Mouse (Mus musculus): ENCODE data around the gene Myl6. TPM values are rescaled to one million over a fixed set of nuclear protein-coding genes. Genes with fewer than 3 reads are reported as not detected.
"Not testable (repeated sequence)": the region's sequence is repeated elsewhere in the genome, so short reads cannot be mapped to it uniquely, and the experiment has no call there.

The Myl6 gene
- polyA plus RNA-seq, 1 experiment from 2014 or later, result 943 TPM

DNA sequence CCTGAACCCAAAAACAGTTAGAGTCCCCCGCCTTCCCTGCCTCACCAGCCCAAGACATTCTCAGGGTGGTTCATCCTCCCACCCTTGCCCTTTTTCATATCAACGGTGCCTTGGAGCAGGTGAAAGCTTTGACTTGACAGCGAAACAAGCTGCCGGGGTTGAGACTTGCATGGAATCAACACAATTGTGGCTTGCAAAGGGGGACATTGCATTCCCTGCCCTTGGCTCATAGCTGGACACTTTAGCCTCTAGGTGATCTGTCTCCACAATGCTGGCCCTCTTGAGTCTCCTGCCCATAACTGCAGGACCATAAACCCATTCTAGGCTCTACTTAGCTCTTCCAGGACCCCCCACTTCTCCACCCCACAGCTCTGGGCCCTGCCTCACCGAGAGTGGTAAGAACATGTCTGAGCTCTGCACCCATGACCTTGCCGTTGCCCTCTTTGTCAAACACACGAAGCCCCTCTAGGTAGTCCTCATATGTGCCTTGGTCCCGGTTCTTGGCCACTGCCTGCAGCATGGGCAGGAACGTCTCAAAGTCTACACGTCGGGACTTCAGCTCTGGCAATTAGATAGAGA is 811 bp upstream of the Myl6 start:
- Histone ChIP-seq H3K4me2 (peak overlapping the region; percentile 79), H3K27me3 (no peaks in the 10 kb centered on the region), H3K9ac (peak overlapping the region; percentile 91), H3K27ac (peak overlapping the region; percentile 86), H3K36me3 (peaks cover 22% of the 10 kb centered on the region), H3K4me1 (replicated peaks) (peaks cover 65% of the 10 kb centered on the region), H3K9me3 (no peaks in the 10 kb centered on the region), H3K4me3 (peak overlapping the region; percentile 86)
- ATAC-seq (ENCODE audit: low FRiP score), result no peak
- WGBS, result 57% methylated on average over 11 of the region's 11 CpGs

DNA sequence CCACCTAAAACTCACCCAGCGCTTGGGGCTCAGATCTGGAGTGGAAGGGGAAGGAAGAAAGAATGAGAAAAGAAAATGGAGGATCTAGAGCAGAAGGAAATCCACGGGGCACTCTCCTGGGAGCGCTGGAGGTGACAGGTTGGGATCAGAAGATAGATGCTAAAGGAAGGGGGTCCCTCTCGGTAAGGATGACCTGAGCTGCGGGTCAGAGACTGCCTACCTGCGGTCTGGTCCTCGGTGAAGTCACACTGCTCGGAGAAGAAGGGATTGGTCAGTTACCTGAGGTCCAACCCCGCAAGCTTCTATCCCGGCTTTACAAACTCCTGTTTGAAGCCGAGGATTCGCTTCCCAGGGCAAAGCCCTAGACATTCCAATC is 638 bp downstream of the Myl6 start:
- ATAC-seq (ENCODE audit: low FRiP score), result peak; percentile 38
- Histone ChIP-seq H3K4me1 (replicated peaks) (peaks cover 56% of the 10 kb centered on the region), H3K9ac (peak overlapping the region; percentile 91)

DNA sequence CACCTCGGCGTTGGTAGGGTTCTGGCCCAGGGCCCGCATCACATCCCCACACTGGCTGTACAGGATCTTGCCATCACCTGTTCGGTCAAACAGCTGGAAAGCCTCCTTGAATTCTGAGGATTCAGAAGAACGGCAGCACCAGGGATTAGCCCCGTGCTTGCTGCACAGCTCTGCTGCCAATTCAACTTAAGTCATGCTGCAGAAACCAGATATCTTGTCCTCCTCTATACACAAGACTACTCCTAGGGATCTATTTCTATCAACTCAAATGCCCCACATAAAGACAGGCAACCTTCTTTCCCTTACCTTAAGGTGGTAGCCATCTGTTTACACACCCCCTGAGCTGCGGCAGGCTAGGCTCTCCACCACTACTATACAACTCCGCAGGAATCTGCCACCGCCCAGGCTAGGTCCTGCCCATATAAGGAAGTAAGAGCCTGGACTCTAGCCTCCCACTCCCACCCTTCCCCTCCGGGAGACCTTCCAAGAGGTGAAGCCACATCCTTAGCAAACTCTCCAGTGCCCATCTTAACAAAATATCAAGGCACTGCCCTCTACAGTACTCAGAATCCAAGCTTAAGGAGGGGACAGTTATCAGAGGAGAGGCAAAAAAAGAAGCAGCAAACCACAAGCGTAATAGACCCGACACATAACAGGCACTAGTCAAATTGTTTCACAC is 1.2 kb downstream of the Myl6 start:
- ATAC-seq (ENCODE audit: low FRiP score), result peak; percentile 21
- H3K9ac ChIP-seq, result peak overlapping the region; percentile 91
- peak overlapping the region; percentile 86 for H3K27ac ChIP-seq
- WGBS, result 33% methylated on average over 12 of the region's 12 CpGs
- H3K36me3 ChIP-seq, result peaks cover 42% of the 10 kb centered on the region
- H3K9me3 ChIP-seq, result no peaks in the 10 kb centered on the region
- peak overlapping the region; percentile 79 for H3K4me2 ChIP-seq
- peak overlapping the region; percentile 86 for H3K4me3 ChIP-seq
- H3K27me3 ChIP-seq, result no peaks in the 10 kb centered on the region
- H3K4me1 ChIP-seq (replicated peaks), result peaks cover 51% of the 10 kb centered on the region

More for the DNA sequence above, 638 bp downstream of the Myl6 start:
- Histone ChIP-seq H3K4me2 (peak overlapping the region; percentile 79), H3K9me3 (no peaks in the 10 kb centered on the region), H3K4me3 (peak overlapping the region; percentile 86), H3K36me3 (peaks cover 37% of the 10 kb centered on the region), H3K27ac (peak overlapping the region; percentile 86), H3K27me3 (no peaks in the 10 kb centered on the region)
- 0% methylated on average over 12 of the region's 12 CpGs for WGBS

DNA sequence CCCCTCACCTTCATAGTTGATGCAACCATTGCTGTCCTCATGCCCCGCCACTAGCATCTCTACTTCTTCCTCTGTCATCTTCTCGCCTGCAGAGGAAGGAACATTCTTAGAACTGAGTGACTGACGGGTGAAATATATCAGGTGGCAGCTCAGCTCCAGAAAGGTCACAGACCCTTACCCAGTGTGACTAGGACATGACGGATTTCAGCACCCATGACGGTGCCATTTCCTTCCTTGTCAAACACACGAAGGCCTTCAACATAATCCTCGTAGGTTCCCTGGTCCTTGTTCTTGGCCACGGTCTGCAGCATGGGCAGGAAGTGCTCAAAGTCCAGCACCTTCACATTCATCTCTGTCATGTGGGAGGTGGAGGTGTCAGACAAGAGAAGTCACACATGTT is 1.9 kb downstream of the Myl6 start:
- H3K4me1 ChIP-seq (replicated peaks), result peaks cover 44% of the 10 kb centered on the region
- H3K36me3 ChIP-seq, result peaks cover 49% of the 10 kb centered on the region
- H3K9me3 ChIP-seq; H3K27me3 ChIP-seq; ATAC-seq (ENCODE audit: low FRiP score): not testable (repeated sequence)
- 70% methylated on average over 8 of the region's 8 CpGs for WGBS
- peak overlapping the region; percentile 86 for H3K4me3 ChIP-seq
- H3K9ac ChIP-seq, result peak overlapping the region; percentile 91
- H3K27ac ChIP-seq, result peak overlapping the region; percentile 86
- peak overlapping the region; percentile 79 for H3K4me2 ChIP-seq

DNA sequence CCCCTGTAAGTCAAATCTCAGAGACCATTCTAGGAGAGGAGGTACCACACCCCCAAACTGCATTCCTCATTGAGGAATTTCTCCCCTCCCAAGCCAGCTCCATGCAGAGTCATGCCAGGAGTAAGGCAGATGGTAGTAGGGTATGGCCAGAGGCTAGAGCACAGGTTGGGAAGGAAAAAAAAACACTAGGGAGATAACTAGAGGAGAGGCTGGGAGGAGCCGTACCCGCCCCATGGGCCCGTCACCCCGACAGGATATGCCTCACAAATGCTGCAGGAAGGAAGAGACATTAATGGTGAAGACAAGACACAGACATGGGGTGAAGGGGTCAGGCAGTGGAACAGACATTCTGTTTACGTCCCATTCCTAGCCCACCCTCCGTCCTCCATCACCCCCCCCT is 2.5 kb downstream of the Myl6 start:
- ATAC-seq (ENCODE audit: low FRiP score), result no peak
- 85% methylated on average over 6 of the region's 6 CpGs for WGBS

DNA sequence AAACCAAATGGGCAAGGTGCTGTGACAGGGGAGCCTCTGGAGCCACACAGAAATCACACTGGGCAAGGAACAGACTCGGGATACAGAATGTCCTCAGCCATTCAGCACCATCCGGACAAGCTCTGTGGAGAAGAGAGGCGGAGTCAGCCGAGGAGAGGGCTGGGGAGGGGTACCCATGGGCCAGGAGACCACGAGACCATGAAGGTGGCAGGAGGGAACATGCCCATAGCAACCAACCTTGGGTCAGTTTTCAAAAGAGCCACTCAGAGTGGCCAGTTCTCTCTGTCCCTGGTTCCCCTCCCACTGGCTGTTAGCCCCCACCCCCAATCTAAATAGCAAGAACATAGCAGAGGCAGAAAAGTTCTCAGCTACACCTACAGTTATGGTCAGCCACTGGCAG is 3.0 kb downstream of the Myl6 start:
- H3K9ac ChIP-seq, result peak overlapping the region; percentile 91; the same call in 1 of the 2 replicates
- H3K4me2 ChIP-seq, result peak overlapping the region; percentile 8; the same call in 1 of the 2 replicates
- H3K27ac ChIP-seq, result peak overlapping the region; percentile 86; the same call in 1 of the 2 replicates
- H3K27me3 ChIP-seq, result no peaks in the 10 kb centered on the region
- peak overlapping the region; percentile 86 for H3K4me3 ChIP-seq
- peaks cover 59% of the 10 kb centered on the region for H3K36me3 ChIP-seq
- no peak for ATAC-seq (ENCODE audit: low FRiP score)
- peaks cover 38% of the 10 kb centered on the region for H3K4me1 ChIP-seq (replicated peaks)
- H3K9me3 ChIP-seq, result no peaks in the 10 kb centered on the region
- WGBS, result 58% methylated on average over 5 of the region's 5 CpGs

More for the DNA sequence above, 2.5 kb downstream of the Myl6 start:
- Histone ChIP-seq H3K4me2 (peak overlapping the region; percentile 79), H3K9me3 (no peaks in the 10 kb centered on the region), H3K4me3 (peak overlapping the region; percentile 86), H3K4me1 (replicated peaks) (peaks cover 38% of the 10 kb centered on the region), H3K27me3 (no peaks in the 10 kb centered on the region), H3K36me3 (peaks cover 53% of the 10 kb centered on the region), H3K9ac (peak overlapping the region; percentile 91), H3K27ac (peak overlapping the region; percentile 86)

DNA sequence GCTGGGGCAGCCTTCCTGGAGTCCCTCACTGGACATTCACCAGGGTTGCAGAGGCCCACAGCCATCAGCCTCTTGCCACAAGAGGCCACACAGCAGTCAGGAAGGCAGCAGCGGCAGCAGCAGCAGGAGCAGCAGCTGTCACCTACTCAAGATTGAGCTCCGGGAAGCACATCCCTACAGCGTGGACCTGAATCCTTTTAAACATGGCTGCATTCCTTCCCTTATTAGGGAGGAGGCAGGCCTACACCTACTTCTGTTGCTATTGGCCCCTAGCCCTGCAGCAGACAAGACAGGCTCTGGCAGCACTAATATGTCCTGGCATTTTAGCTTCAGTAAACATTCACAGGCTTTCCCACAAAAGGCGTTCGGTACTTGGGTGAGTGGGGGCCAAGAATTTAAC is 3.7 kb downstream of the Myl6 start:
- no peak for ATAC-seq (ENCODE audit: low FRiP score)
- Histone ChIP-seq H3K4me3 (no peak overlapping the region), H3K9ac (peak overlapping the region; percentile 40), H3K27me3 (no peaks in the 10 kb centered on the region), H3K4me2 (no peak overlapping the region), H3K36me3 (peaks cover 65% of the 10 kb centered on the region), H3K9me3 (no peaks in the 10 kb centered on the region), H3K4me1 (replicated peaks) (peaks cover 36% of the 10 kb centered on the region), H3K27ac (peak overlapping the region; percentile 86)
- WGBS, result 76% methylated on average over 5 of the region's 5 CpGs

DNA sequence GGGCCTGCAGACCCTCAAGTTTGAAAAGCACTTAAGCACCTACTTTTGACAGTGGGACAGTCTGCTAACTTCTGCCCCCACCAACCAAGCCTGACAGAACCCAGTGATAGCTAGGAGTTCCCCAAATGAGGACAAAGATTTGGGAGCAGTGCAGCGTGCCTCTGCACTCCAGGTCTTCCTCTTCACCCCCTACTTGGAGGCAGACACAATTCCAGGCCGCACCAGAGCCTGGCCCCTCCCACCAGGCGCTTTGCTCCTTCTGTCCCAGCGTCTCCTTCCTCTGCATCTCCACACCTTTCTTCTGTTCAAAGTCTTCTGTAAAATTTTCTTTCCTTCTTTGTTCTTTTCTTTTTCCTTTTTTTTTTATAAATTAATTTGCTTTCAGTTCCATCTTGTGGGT is 4.2 kb downstream of the Myl6 start:
- H3K4me2 ChIP-seq, result no peak overlapping the region
- H3K27ac ChIP-seq, result peak overlapping the region; percentile 86
- peaks cover 32% of the 10 kb centered on the region for H3K4me1 ChIP-seq (replicated peaks)
- ATAC-seq (ENCODE audit: low FRiP score), result no peak
- H3K9ac ChIP-seq, result peak overlapping the region; percentile 40; the same call in 1 of the 2 replicates
- no peaks in the 10 kb centered on the region for H3K9me3 ChIP-seq
- H3K36me3 ChIP-seq, result peaks cover 68% of the 10 kb centered on the region
- WGBS, result 62% methylated on average over 4 of the region's 4 CpGs
- no peak overlapping the region for H3K4me3 ChIP-seq
- no peaks in the 10 kb centered on the region for H3K27me3 ChIP-seq

DNA sequence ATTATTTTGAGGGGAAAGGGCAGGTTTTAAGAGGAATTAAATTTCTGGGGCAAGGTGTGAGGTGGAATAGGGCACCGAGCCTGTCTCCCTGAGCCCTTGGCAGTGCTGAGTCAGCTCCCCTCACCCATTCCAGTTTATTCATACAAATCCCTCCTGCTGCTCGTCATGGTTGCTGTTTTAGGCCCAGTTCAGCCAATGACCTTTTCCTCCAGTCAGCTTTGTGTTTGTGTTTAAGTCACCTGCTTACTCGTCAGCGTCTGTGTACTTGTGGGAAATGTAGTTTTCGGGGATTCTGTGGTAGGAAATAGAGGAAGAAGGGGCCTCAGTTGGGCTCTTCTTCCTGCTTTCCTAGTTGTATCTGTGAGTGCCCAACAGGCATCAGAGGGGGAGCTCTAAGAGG is 4.6 kb downstream of the Myl6 start:
- no peaks in the 10 kb centered on the region for H3K9me3 ChIP-seq
- H3K36me3 ChIP-seq, result peaks cover 72% of the 10 kb centered on the region

DNA sequence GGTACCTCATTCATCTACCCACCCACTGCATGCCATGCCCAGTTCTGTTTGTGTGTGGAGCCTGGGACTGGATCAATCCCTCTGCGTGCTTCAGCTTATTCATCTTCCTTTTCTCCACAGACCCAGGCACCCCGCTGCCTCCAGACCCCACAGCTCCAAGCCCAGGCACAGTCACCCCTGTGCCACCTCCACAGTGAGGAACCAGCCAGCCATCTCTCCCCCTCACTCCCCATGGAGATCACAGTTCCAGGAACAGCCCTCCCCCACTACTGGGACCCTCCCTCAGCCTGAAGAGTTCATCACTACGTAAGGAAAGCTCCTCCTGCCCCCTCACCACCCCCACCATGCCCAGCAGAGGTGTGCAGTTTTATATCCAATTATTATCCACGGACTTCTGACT is 5.2 kb downstream of the Myl6 start:
- H3K27ac ChIP-seq, result no peak overlapping the region
- no peak for ATAC-seq (ENCODE audit: low FRiP score)

More for the DNA sequence above, 4.6 kb downstream of the Myl6 start:
- Histone ChIP-seq H3K4me2 (no peak overlapping the region), H3K4me1 (replicated peaks) (peaks cover 28% of the 10 kb centered on the region), H3K27me3 (no peaks in the 10 kb centered on the region), H3K27ac (peak overlapping the region; percentile 86; the same call in 1 of the 2 replicates), H3K4me3 (no peak overlapping the region), H3K9ac (no peak overlapping the region)
- no peak for ATAC-seq (ENCODE audit: low FRiP score)
- 74% methylated on average over 5 of the region's 5 CpGs for WGBS

DNA sequence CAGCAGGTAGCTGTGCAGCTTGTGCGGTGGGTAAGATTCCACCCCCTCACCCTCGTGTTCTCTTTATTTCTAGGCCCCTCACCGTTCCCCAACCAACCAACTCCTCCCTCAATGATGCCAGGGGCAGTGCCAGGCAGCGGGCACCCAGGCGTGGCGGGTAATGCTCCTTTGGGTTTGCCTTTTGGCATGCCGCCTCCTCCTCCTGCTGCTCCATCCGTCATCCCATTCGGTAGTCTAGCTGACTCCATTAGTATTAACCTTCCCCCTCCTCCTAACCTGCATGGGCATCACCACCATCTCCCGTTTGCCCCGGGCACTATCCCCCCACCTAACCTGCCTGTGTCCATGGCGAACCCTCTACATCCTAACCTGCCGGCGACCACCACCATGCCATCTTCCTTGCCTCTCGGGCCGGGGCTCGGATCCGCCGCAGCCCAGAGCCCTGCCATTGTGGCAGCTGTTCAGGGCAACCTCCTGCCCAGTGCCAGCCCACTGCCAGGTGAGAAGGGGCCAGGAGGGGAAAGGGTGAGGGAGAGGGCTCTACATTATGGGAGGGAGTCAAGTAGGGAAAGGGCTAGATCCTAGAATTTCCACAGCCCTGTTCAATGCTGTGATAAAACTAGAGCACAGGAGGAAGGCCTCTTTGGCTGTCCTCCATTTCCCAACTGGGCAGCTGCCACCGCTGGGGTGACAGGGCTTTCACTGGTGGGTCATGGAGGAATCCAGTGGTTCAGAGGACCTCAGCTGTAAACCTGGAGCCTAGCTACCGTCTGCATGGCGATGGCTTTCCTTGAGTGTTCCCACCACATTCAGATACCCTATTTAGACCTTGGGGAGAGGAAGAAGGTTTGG is 5.9 kb downstream of the Myl6 start:
- ATAC-seq (ENCODE audit: low FRiP score), result no peak
- H3K4me3 ChIP-seq, result no peak overlapping the region
- peaks cover 85% of the 10 kb centered on the region for H3K36me3 ChIP-seq
- no peak overlapping the region for H3K4me2 ChIP-seq
- WGBS, result 89% methylated on average over 22 of the region's 22 CpGs
- peak overlapping the region; percentile 18 for H3K27ac ChIP-seq
- H3K27me3 ChIP-seq, result no peaks in the 10 kb centered on the region
- no peaks in the 10 kb centered on the region for H3K9me3 ChIP-seq
- no peak overlapping the region for H3K9ac ChIP-seq
- H3K4me1 ChIP-seq (replicated peaks), result peaks cover 28% of the 10 kb centered on the region

More for the DNA sequence above, 5.2 kb downstream of the Myl6 start:
- 85% methylated on average over 4 of the region's 4 CpGs for WGBS
- peaks cover 79% of the 10 kb centered on the region for H3K36me3 ChIP-seq
- H3K4me2 ChIP-seq, result no peak overlapping the region
- no peak overlapping the region for H3K9ac ChIP-seq
- no peak overlapping the region for H3K4me3 ChIP-seq
- H3K9me3 ChIP-seq, result no peaks in the 10 kb centered on the region
- H3K27me3 ChIP-seq, result no peaks in the 10 kb centered on the region
- peaks cover 28% of the 10 kb centered on the region for H3K4me1 ChIP-seq (replicated peaks)

DNA sequence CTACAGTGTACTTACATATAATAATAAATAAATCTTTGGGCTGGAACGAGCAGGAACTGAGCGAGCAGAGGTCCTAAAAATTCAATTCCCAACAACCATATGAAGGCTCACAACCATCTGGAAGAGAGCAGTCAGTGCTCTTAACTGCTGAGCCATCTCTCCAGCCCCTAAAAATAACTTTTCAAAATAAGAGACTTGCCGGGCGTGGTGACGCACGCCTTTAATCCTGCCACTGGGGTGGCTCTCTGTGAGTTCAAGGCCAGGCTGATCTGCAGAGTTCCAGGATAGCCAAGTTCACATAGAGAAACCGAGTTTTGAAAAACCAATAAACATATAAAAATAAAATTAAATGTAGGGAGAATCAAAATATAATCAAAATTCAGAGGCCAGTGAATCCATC is 7.6 kb downstream of the Myl6 start:
- Histone ChIP-seq H3K4me1 (replicated peaks) (peaks cover 13% of the 10 kb centered on the region), H3K4me3 (no peak overlapping the region), H3K9me3 (no peaks in the 10 kb centered on the region), H3K9ac (no peak overlapping the region), H3K36me3 (peaks cover 96% of the 10 kb centered on the region), H3K4me2 (no peak overlapping the region), H3K27ac (no peak overlapping the region), H3K27me3 (no peaks in the 10 kb centered on the region)
- WGBS, result 90% methylated on average over 7 of the region's 7 CpGs
- ATAC-seq (ENCODE audit: low FRiP score), result no peak
